In the genomic region with DNA sequence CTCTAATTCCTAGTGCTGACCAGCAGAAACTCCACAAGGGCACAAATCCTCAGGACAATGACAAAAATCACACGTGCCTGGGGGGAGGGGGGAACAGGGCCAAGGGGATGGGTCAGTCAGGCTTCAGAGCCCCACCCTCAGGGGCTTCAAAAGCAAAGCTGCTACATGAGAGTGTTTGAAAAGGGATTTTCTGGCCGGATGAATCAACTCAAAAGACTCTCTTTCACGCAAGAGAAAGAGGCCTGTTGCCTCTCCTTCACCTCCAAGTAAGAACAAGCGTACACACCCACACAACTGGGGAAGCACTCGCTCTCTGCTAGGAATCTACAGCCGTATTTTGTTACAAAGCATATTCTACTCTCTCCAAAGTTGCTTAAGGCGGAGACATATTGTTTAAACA, we compare ENCODE assay signal across 11 mouse cellular contexts. TPM values are rescaled to one million over a fixed set of nuclear protein-coding genes. Genes with fewer than 3 reads are reported as not detected.
A peak's percentile ranks its signal among the peaks of the same experiment; 100 is the strongest.
DNase-seq lines count a peak whose midpoint lies in the region; ATAC-seq and TF ChIP-seq lines count a peak whose summit lies in the region.
"Had no signal": no experiment of that assay in that cellular context is flagged by ENCODE, and none has a peak within 500 bp of the region (broad histone marks: within the 10 kb centered on the region; RNA-seq: fewer than 3 reads in every experiment).

No protein-coding gene starts in this region.

- 1% methylated on average over 7 of the region's 7 CpGs for WGBS in forebrain, embryonic 11.5 days
- 5% methylated on average over 7 of the region's 7 CpGs for WGBS in forebrain, embryonic 15.5 days
- WGBS in lung, postnatal 0 days: 29% methylated on average over 7 of the region's 7 CpGs
- 28% methylated on average over 7 of the region's 7 CpGs for WGBS in embryonic facial prominence, embryonic 13.5 days
- 77% methylated on average over 7 of the region's 7 CpGs for WGBS in small intestine, adult 2 months

- peak overlapping the region; percentile 53; the same call in 1 of the 2 replicates for H3K27ac ChIP-seq in forebrain, embryonic 11.5 days (ENCODE audit: low read depth, low read length)
- no peak overlapping the region for H3K27ac ChIP-seq in forebrain, embryonic 15.5 days (replicated peaks)
- peak overlapping the region; percentile 66 for H3K27ac ChIP-seq in lung, postnatal 0 days (ENCODE audit: low read length)
- peak overlapping the region; percentile 34; the same call in 1 of the 2 replicates for H3K27ac ChIP-seq in embryonic facial prominence, embryonic 13.5 days
- 0 out of 2 replicates have a peak overlapping the region, but pooled peaks have one; percentile 12 for H3K27ac ChIP-seq in small intestine, adult 2 months (ENCODE audit: insufficient read depth, low read depth, low read length)
- H3K27ac ChIP-seq: heart, embryonic 10.5 days had no signal

- H3K9ac ChIP-seq in forebrain, embryonic 11.5 days (ENCODE audit: low read length): no peak overlapping the region
- no peak overlapping the region for H3K9ac ChIP-seq in forebrain, embryonic 15.5 days (replicated peaks)
- no peak overlapping the region for H3K9ac ChIP-seq in lung, postnatal 0 days (replicated peaks; ENCODE audit: low read depth)
- no peak overlapping the region for H3K9ac ChIP-seq in embryonic facial prominence, embryonic 13.5 days

- peaks cover 19% of the 10 kb centered on the region; the same call in 1 of the 2 replicates for H3K4me1 ChIP-seq in forebrain, embryonic 11.5 days (replicated peaks; ENCODE audit: control insufficient read depth, insufficient read depth, low read length)
- peaks cover 14% of the 10 kb centered on the region for H3K4me1 ChIP-seq in forebrain, embryonic 15.5 days
- peaks cover 4% of the 10 kb centered on the region; the same call in 1 of the 2 replicates for H3K4me1 ChIP-seq in lung, postnatal 0 days (ENCODE audit: insufficient read depth, low read depth, low read length)
- peaks cover 20% of the 10 kb centered on the region for H3K4me1 ChIP-seq in embryonic facial prominence, embryonic 13.5 days
- peaks cover 28% of the 10 kb centered on the region; the same call in 1 of the 2 replicates for H3K4me1 ChIP-seq in small intestine, adult 2 months (ENCODE audit: control insufficient read depth, insufficient read depth, insufficient read length, low read length)
- H3K4me1 ChIP-seq: heart, embryonic 10.5 days had no signal

- peak; percentile 76 for DNase-seq in forebrain, embryonic 11.5 days (ENCODE audit: low spot score)
- DNase-seq in lung, postnatal 0 days (ENCODE audit: low spot score): peak; percentile 49
- no peak for DNase-seq in lung, postnatal 36 days
- DNase-seq in cerebellum, postnatal 25 days: no peak
- DNase-seq in thymus, postnatal 0 days (ENCODE audit: low spot score): no peak
- DNase-seq: kidney, adult 9 months; right cerebral cortex, adult 18-20 months had no signal

- no peak overlapping the region for H3K4me3 ChIP-seq in forebrain, embryonic 11.5 days (ENCODE audit: low read depth, low read length)
- H3K4me3 ChIP-seq in forebrain, embryonic 15.5 days: no peak overlapping the region
- H3K4me3 ChIP-seq in lung, postnatal 0 days (ENCODE audit: low read depth, low read length): no peak overlapping the region
- H3K4me3 ChIP-seq in embryonic facial prominence, embryonic 13.5 days: no peak overlapping the region
- no peak overlapping the region for H3K4me3 ChIP-seq in small intestine, adult 2 months (ENCODE audit: low read depth, low read length)
- H3K4me3 ChIP-seq: heart, embryonic 10.5 days had no signal

- H3K27me3 ChIP-seq in forebrain, embryonic 11.5 days (ENCODE audit: control insufficient read depth, insufficient read depth, low read length): peaks cover 2% of the 10 kb centered on the region; the same call in 1 of the 2 replicates
- H3K27me3 ChIP-seq in forebrain, embryonic 15.5 days: no peaks in the 10 kb centered on the region
- no peaks in the 10 kb centered on the region for H3K27me3 ChIP-seq in lung, postnatal 0 days (replicated peaks; ENCODE audit: insufficient read depth, low read length)
- H3K27me3 ChIP-seq in embryonic facial prominence, embryonic 13.5 days: no peaks in the 10 kb centered on the region
- H3K27me3 ChIP-seq in small intestine, adult 2 months (ENCODE audit: control insufficient read depth, insufficient read depth, low read length): no peaks in the 10 kb centered on the region

- H3K9me3 ChIP-seq in forebrain, embryonic 11.5 days (ENCODE audit: control insufficient read depth, low read length): no peaks in the 10 kb centered on the region
- H3K9me3 ChIP-seq in forebrain, embryonic 15.5 days: no peaks in the 10 kb centered on the region
- H3K9me3 ChIP-seq in lung, postnatal 0 days (ENCODE audit: low read length): no peaks in the 10 kb centered on the region
- H3K9me3 ChIP-seq in embryonic facial prominence, embryonic 13.5 days: no peaks in the 10 kb centered on the region
- H3K9me3 ChIP-seq: heart, embryonic 10.5 days had no signal

- H3K4me2 ChIP-seq in forebrain, embryonic 11.5 days (ENCODE audit: low read depth, low read length, severe bottlenecking): peak overlapping the region; percentile 26; the same call in 1 of the 2 replicates
- no peak overlapping the region for H3K4me2 ChIP-seq in forebrain, embryonic 15.5 days (replicated peaks)
- H3K4me2 ChIP-seq in lung, postnatal 0 days (replicated peaks; ENCODE audit: low read depth, low read length): no peak overlapping the region
- no peak overlapping the region for H3K4me2 ChIP-seq in embryonic facial prominence, embryonic 13.5 days

- ATAC-seq in forebrain, embryonic 11.5 days (replicated peaks; ENCODE audit: low FRiP score): peak; percentile 68
- no peak for ATAC-seq in forebrain, embryonic 15.5 days (replicated peaks)
- peak; percentile 48 for ATAC-seq in lung, postnatal 0 days
- ATAC-seq in embryonic facial prominence, embryonic 13.5 days (ENCODE audit: insufficient number of reproducible peaks, insufficient read depth, low FRiP score, low TSS enrichment, low read depth): no peak

- no peak for TF ChIP-seq CTCF in lung, postnatal 0 days (IDR thresholded peaks at IDR 0.05)
- TF ChIP-seq CTCF in small intestine, adult 2 months (IDR thresholded peaks at IDR 0.05; ENCODE audit: extremely low read depth, insufficient read length, insufficient replicate concordance, low read depth, low read length): no peak

- no peak for TF ChIP-seq POLR2A in small intestine, adult 2 months (IDR thresholded peaks at IDR 0.05; ENCODE audit: low read depth, low read length)

- no peaks in the 10 kb centered on the region for H3K36me3 ChIP-seq in forebrain, embryonic 11.5 days (ENCODE audit: control insufficient read depth, insufficient read depth, low read length)
- H3K36me3 ChIP-seq in forebrain, embryonic 15.5 days: no peaks in the 10 kb centered on the region
- no peaks in the 10 kb centered on the region for H3K36me3 ChIP-seq in lung, postnatal 0 days (ENCODE audit: insufficient read depth, low read length)
- peaks cover 11% of the 10 kb centered on the region; the same call in 1 of the 2 replicates for H3K36me3 ChIP-seq in embryonic facial prominence, embryonic 13.5 days
- peaks cover 1% of the 10 kb centered on the region; the same call in 1 of the 2 replicates for H3K36me3 ChIP-seq in small intestine, adult 2 months (ENCODE audit: control insufficient read depth, insufficient read depth, low read length)
- H3K36me3 ChIP-seq: heart, embryonic 10.5 days had no signal

- TF ChIP-seq EP300 in lung, postnatal 0 days (IDR thresholded peaks at IDR 0.05): no peak

RNA-seq across cellular contexts. Expression of a gene that starts 28.6 kb away (rescaled TPM):
- polyA plus RNA-seq in forebrain, embryonic 11.5 days (2014; fragmentation: Nextera tagmentation; extraction: Ambion mirVana): 12.2 and 15.9 TPM in 2 replicates
- 15.0 and 16.5 TPM in 2 replicates for polyA plus RNA-seq in forebrain, embryonic 15.5 days (2015; fragmentation: Nextera tagmentation; extraction: Ambion mirVana)
- 17.7 and 18.5 TPM in 2 replicates for polyA plus RNA-seq in lung, postnatal 0 days (2015; fragmentation: Nextera tagmentation; extraction: Ambion mirVana)
- polyA plus RNA-seq in embryonic facial prominence, embryonic 13.5 days (2015; fragmentation: Nextera tagmentation; extraction: Ambion mirVana): 21.5 and 23.9 TPM in 2 replicates
- polyA plus RNA-seq in small intestine, adult 2 months (2012; rRNA removed): 79.0 and 192 TPM in 2 replicates
- polyA plus RNA-seq in thymus, postnatal 0 days (2015; fragmentation: Nextera tagmentation; extraction: Ambion mirVana): 5.3 and 5.9 TPM in 2 replicates

Comparison
In these comparisons a context has a peak if more than half of its experiments do, and no peak if none do; other contexts are left out.
1. ATAC-seq: peak in forebrain, embryonic 11.5 days (single experiment) and lung, postnatal 0 days (single experiment); none in forebrain, embryonic 15.5 days (single experiment) and embryonic facial prominence, embryonic 13.5 days (single experiment).
2. DNase-seq: peak in forebrain, embryonic 11.5 days (single experiment) and lung, postnatal 0 days (single experiment); none in lung, postnatal 36 days (single experiment), cerebellum, postnatal 25 days (0 of 2) and thymus, postnatal 0 days (single experiment).